Mouse (Mus musculus) embryonic facial prominence, embryonic 11.5 days (tissue): ENCODE data around the gene Hsf4. TPM values are rescaled to one million over a fixed set of nuclear protein-coding genes. Genes with fewer than 3 reads are reported as not detected.

Experiments used
- ATAC-seq: fragments of 200-750 bp; cut with Nextera tagmentation; replicated peaks from 2 replicates; pipeline ENCODE4 v1.8.0; 2017; ENCODE audit warnings: low read depth; ENCODE audit not compliant: insufficient number of reproducible peaks, low FRiP score, low TSS enrichment
- DNase-seq: peaks from one replicate; pipeline ENCODE4 v3.0.0-alpha.2; 2015; ENCODE audit warnings: low spot score
- H3K27ac ChIP-seq: fragments of 300-500 bp; sonication (generic); replicated peaks from 2 replicates; pipeline ENCODE4 v1.5.1; 2014; ENCODE audit warnings: mild to moderate bottlenecking, low read depth, low read length, control low read depth
- H3K27me3 ChIP-seq: fragments of 300-500 bp; sonication (generic); 2 replicates; pipeline ENCODE4 v1.6.1; 2014; ENCODE audit warnings: mild to moderate bottlenecking, low read length, moderate library complexity, mixed read lengths; ENCODE audit not compliant: control insufficient read depth, insufficient read depth
- H3K36me3 ChIP-seq: fragments of 300-500 bp; sonication (generic); replicated peaks from 2 replicates; pipeline ENCODE4 v1.6.1; 2014; ENCODE audit warnings: low read depth, mild to moderate bottlenecking, low read length, moderate library complexity, mixed read lengths; ENCODE audit not compliant: control insufficient read depth, insufficient read depth
- H3K4me1 ChIP-seq: fragments of 300-500 bp; sonication (generic); 2 replicates; pipeline ENCODE4 v1.6.1; 2014; ENCODE audit warnings: low read length, mixed read lengths; ENCODE audit not compliant: control insufficient read depth, insufficient read depth
- H3K4me2 ChIP-seq: fragments of 300-500 bp; sonication (generic); 2 replicates; pipeline ENCODE4 v1.6.1; 2014; ENCODE audit warnings: low read depth, mild to moderate bottlenecking, control low read depth, low read length, moderate library complexity
- H3K4me3 ChIP-seq: fragments of 300-500 bp; sonication (generic); 2 replicates; pipeline ENCODE4 v1.5.1; 2014; ENCODE audit warnings: low read depth, low read length, control low read depth
- H3K9ac ChIP-seq: fragments of 300-500 bp; sonication (generic); replicated peaks from 2 replicates; pipeline ENCODE4 v1.6.1; 2014; ENCODE audit warnings: mild to moderate bottlenecking, control low read depth, low read length
- H3K9me3 ChIP-seq: fragments of 300-500 bp; sonication (generic); replicated peaks from 2 replicates; pipeline ENCODE4 v1.6.1; 2016; ENCODE audit warnings: mild to moderate bottlenecking, low read length, inconsistent platforms, mixed read lengths; ENCODE audit not compliant: control insufficient read depth
- WGBS: fragments of 180-500 bp; shearing (Covaris S2); extraction: QIAGEN DNeasy Blood & Tissue Kit; methylation state at CpG from one replicate; pipeline ENCODE4 v1.1.7; 2014; 5-methylcytosine and 5-hydroxymethylcytosine counted together
- polyA plus RNA-seq: library from polyadenylated mRNA; unstranded; fragments of >200 nt; fragmentation: Nextera tagmentation; extraction: Ambion mirVana; gene quantifications from 2 replicates; pipeline ENCODE4 v1.2.1, GENCODE M21; 2014

Gene Hsf4
- polyA plus RNA-seq, 1 experiment from 2014 or later = 0.13 TPM

DNA sequence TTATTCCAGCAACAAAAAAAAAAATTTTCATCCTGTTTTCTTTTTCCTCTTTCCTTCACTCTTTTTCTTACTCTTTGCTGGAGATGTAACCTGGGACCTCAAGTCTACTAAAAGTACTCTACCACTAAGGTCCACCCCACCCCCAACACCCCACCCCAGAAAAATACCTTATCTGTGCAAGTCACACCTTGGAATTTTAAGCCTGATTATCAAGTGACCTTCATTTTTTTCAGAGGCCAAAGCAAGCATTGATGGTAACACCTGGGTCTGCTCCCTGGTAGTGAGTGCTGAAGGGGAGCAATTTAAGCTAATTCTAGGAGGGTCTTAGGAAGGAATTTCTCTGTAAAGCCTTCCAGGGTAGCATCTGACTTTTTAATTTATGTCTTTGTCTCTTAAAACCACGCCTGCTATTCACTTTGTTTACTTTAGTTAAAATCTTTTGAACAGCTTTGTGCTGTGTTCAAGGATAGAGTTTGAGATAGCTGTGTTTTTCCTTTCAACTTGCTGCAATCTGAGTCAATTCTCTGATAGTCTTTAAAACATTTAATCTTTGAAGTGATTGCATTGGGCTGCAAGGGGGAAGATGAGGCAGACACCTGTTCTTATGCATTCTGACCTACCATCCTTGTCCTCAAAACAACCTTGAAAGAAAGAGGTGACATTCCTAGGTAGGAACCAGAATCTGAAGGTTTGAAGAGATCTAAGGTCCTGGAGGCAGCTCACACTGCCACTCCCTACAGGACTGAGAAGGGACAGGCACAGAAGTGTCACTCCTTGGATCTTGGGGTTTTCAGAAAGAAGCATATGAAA, 36.3 kb upstream of the Hsf4 start:
- no peak overlapping the region for H3K4me2 ChIP-seq
- H3K36me3 ChIP-seq = no peaks in the 10 kb centered on the region; the same call in 1 of the 2 replicates
- no peak overlapping the region for H3K27ac ChIP-seq
- no peak overlapping the region for H3K4me3 ChIP-seq
- H3K27me3 ChIP-seq = no peaks in the 10 kb centered on the region
- 55% methylated on average over 1 of the region's 1 CpGs for WGBS
- ATAC-seq (no peak), DNase-seq (no peak)
- no peak overlapping the region for H3K9ac ChIP-seq
- H3K9me3 ChIP-seq = no peaks in the 10 kb centered on the region
- no peaks in the 10 kb centered on the region for H3K4me1 ChIP-seq

DNA sequence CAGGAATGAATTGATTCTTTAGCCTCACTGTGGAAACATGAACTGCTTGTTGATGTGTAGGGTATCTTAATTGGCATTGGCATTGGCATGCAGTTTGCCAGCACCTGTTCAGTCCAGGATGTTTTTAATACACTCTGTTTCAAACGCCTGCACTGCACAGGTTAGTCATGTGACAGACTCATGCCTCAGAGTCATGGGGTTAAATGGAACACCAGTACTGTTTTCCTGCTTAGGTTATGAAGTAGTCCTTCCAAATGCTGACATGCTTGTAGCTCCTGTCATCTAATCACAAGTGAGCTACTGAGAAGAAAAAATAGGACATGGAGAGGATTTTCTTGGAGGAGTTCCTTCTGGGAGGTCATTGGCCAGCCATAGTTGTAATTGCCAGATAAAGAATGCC, 34.4 kb upstream of the Hsf4 start:
- Histone ChIP-seq H3K9ac (no peak overlapping the region), H3K36me3 (no peaks in the 10 kb centered on the region; the same call in none of the 2 replicates), H3K4me1 (no peaks in the 10 kb centered on the region), H3K4me3 (no peak overlapping the region), H3K4me2 (no peak overlapping the region), H3K9me3 (no peaks in the 10 kb centered on the region), H3K27ac (no peak overlapping the region), H3K27me3 (no peaks in the 10 kb centered on the region)
- WGBS = 61% methylated on average over 1 of the region's 1 CpGs
- ATAC-seq (no peak), DNase-seq (no peak)

DNA sequence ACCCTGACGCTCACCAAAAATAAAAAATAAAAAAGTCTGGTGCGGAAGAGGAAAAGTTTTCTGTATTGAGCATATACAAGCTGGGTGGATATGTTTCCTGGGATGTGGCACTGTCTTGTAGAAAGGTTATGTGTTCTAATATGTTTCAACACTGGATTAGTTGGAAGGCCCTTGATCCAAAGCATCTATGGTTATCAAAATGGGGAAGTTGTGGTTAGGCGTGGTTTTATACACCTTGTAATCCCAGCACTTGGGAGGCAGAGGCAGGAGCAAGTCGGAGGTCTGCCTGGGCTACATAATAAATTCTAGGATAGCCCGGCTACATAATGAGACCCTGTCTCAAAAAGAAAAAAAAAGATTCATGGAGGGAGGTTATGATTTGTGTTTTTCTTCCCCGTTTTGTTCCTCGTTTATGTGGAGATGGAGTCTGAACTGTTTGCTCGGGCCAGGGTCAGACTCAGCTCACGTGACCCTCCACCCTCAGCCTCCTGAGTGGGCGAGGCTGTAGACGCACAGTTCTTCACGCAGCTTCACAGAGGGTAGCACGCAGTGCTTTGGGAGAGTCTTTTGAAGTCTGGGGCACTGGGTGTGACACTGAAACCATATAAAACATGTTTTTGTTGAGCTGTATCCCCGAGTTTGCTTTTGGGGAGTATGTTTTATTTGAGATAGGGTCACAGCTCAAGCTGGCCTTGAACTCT, 32.0 kb upstream of the Hsf4 start:
- no peak for ATAC-seq
- Histone ChIP-seq H3K4me3 (no peak overlapping the region), H3K9ac (no peak overlapping the region), H3K27me3 (no peaks in the 10 kb centered on the region), H3K27ac (no peak overlapping the region), H3K9me3 (no peaks in the 10 kb centered on the region), H3K4me2 (no peak overlapping the region), H3K36me3 (no peaks in the 10 kb centered on the region; the same call in none of the 2 replicates), H3K4me1 (no peaks in the 10 kb centered on the region)
- WGBS = 90% methylated on average over 14 of the region's 14 CpGs
- DNase-seq = no peak

DNA sequence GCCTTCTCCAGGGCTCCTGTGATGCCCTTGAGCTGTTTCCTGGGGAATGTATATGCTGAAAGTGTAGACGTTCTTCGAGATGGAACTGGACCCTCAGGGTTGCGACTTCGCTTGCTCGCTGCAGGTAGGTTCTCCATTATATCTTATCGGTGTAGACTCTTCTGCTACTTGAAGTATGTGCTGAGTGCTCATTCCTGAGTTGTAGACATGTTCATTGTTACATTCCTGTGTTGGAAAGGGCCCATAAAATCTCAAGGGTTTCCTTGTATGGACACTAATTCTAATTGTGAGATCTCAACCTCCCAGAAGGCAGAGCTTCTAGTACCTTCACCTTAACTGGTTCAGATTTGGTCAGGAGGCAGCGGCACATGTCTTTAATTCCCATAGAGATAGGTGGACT, 28.6 kb upstream of the Hsf4 start:
- H3K36me3 ChIP-seq = no peaks in the 10 kb centered on the region; the same call in none of the 2 replicates
- no peaks in the 10 kb centered on the region for H3K4me1 ChIP-seq
- H3K27me3 ChIP-seq = no peaks in the 10 kb centered on the region
- no peak overlapping the region for H3K4me3 ChIP-seq
- 98% methylated on average over 7 of the region's 7 CpGs for WGBS
- ATAC-seq = no peak
- no peak for DNase-seq
- H3K27ac ChIP-seq = no peak overlapping the region
- H3K9ac ChIP-seq = no peak overlapping the region
- H3K9me3 ChIP-seq = no peaks in the 10 kb centered on the region
- H3K4me2 ChIP-seq = no peak overlapping the region

DNA sequence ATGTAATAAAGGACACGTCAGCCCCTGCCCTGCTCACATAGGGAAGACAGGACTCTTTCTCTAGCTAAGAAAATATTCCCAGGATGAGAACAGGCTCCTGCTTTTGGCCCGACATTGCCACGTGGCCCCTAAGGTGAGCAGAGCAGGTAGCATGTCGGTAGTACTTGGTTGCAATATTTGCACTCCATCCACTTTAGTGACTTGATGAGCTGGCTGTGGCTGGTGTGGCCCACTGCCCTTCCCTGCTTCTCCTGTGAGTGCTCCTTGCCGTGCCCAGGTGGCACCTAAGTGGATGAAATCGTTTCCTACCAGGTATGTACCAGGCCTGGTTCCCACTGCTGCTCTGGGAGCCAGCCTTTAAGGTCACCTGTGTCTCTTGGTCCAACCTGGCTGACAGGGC, 17.6 kb upstream of the Hsf4 start:
- H3K27ac ChIP-seq = no peak overlapping the region
- H3K36me3 ChIP-seq = peaks cover 2% of the 10 kb centered on the region; the same call in 1 of the 2 replicates
- 95% methylated on average over 6 of the region's 6 CpGs for WGBS
- DNase-seq (no peak), ATAC-seq (no peak)
- 0 out of 2 replicates have a peak, but pooled peaks cover 3% of the 10 kb centered on the region for H3K27me3 ChIP-seq
- H3K9me3 ChIP-seq = no peaks in the 10 kb centered on the region
- H3K4me2 ChIP-seq = no peak overlapping the region
- no peak overlapping the region for H3K4me3 ChIP-seq
- H3K4me1 ChIP-seq = peaks cover 5% of the 10 kb centered on the region; the same call in 1 of the 2 replicates
- no peak overlapping the region for H3K9ac ChIP-seq

DNA sequence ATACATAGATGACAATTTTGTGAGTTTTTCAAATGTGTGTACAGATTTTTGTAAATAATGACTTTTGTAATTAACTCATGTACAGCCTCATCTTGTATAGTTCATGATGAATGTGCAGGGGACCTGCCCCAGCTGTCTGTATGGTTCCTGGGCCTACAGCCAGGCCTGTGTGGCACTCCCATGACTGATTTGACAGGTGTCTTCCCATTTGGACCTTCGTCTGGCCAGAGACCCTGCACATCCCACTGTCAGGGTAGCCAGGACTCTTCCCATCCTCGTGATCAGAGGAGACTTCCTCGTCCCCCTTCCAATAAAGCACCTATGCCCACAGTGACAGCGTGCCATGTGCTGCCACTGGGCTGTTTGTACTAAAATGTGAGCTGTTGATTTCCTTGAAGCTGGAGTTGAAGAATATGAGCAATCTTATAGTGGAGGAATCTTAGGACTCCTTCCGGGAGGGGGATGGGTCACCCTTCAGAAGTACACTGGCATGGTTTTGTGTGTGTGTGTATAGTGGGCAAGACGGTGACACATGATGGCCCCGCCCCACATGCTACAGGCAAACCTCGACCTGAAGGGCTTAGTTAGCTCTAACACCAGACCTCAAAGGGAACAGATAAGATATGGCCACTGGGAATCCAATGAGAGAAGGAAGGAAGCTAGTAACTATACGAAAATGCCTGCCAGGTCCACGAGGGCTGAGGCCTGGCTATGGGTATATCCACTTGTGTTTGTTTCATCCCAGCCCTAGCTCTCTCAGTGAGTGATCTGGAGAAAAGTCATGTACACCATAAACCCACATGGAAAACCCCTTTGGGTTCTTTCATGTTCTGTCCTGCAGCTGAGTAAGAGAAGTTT, 16.7 kb upstream of the Hsf4 start:
- ATAC-seq (no peak), DNase-seq (no peak)
- no peaks in the 10 kb centered on the region for H3K9me3 ChIP-seq
- H3K4me3 ChIP-seq = no peak overlapping the region
- H3K4me2 ChIP-seq = no peak overlapping the region
- WGBS = 82% methylated on average over 10 of the region's 10 CpGs
- H3K9ac ChIP-seq = no peak overlapping the region
- H3K4me1 ChIP-seq = peaks cover 5% of the 10 kb centered on the region; the same call in 1 of the 2 replicates
- peaks cover 4% of the 10 kb centered on the region for H3K27me3 ChIP-seq
- H3K27ac ChIP-seq = no peak overlapping the region
- peaks cover 2% of the 10 kb centered on the region; the same call in 1 of the 2 replicates for H3K36me3 ChIP-seq

DNA sequence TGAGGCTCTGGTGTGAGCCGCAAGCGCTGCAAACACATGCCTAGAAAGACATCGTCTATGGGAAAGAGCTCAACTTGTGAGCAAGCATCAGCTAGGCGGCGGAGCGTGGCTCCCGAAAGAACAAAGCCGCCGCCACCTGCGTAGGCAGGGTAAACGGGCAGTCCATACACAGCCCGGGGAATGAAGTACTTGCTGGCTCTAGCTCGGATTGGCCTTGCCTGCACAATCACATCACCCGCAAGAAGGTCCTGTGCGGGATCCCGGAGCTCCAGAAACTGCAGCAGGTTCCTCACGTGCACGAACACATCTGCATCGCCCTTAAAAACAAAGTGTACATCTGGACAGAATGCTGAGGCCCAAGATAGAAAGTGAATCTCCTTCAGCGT, 15.8 kb upstream of the Hsf4 start:
- ATAC-seq (peak; percentile 10; the same call in 1 of the 2 replicates), DNase-seq (no peak)
- H3K4me3 ChIP-seq = peak overlapping the region; percentile 63
- no peaks in the 10 kb centered on the region for H3K9me3 ChIP-seq
- 43% methylated on average over 20 of the region's 20 CpGs for WGBS
- H3K27ac ChIP-seq = no peak overlapping the region
- peak overlapping the region; percentile 71; the same call in 1 of the 2 replicates for H3K9ac ChIP-seq
- peaks cover 5% of the 10 kb centered on the region; the same call in 1 of the 2 replicates for H3K4me1 ChIP-seq
- H3K27me3 ChIP-seq = peaks cover 12% of the 10 kb centered on the region
- H3K4me2 ChIP-seq = peak overlapping the region; percentile 99; the same call in 1 of the 2 replicates
- peaks cover 2% of the 10 kb centered on the region; the same call in 1 of the 2 replicates for H3K36me3 ChIP-seq
